Mouse (Mus musculus): ENCODE results near the gene S1pr3.

DNA sequence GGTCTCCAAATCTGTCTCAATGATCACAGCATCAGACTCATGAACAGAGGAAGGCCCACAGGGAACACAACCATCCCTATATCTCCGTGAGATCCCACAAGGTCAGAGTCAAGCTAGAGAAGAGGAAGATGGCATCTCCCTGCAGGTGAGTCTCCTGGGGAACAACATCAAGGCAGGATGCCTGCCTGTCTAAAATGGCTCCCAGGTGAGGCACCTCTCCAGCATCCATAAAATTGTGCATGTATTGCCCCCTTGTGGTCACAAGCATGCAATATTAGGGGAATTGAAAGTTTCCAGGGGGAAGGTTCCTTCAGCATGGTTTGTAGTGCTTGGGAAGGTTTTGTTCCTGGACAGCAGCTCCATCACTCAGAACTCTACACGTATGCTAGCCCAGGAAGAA is 26.0 kb downstream of the S1pr3 start:
- TF ChIP-seq POLR2A (IDR thresholded peaks at IDR 0.05; ENCODE audit: low read depth, low read length) (no peak), CTCF (IDR thresholded peaks at IDR 0.05; ENCODE audit: borderline replicate concordance, insufficient read depth, low read length) (0 out of 2 replicates have a peak, but pooled peaks have one; percentile 4)
